Mouse (Mus musculus) skeletal muscle tissue, adult 2 months (tissue): ENCODE measurements around the gene Ppp2r5e.

Experiments used
- DNase-seq: peaks from one replicate; pipeline ENCODE4 v3.0.0-alpha.2; 2012; ENCODE audit warnings: low read depth, low spot score

The Ppp2r5e gene

GRCm38 (mm10) chr12:75577255-75577654 is 18.8 kb downstream of the Ppp2r5e start:
- DNase-seq, result no peak

GRCm38 (mm10) chr12:75572271-75572670 is 23.8 kb downstream of the Ppp2r5e start:
- no peak for DNase-seq

- DNase-seq, result no peak
Measured at GRCm38 (mm10) chr12:75570138-75570537, 25.9 kb downstream of the Ppp2r5e start.

- DNase-seq, result no peak
Measured at GRCm38 (mm10) chr12:75567745-75568144, 28.3 kb downstream of the Ppp2r5e start.

GRCm38 (mm10) chr12:75565756-75566155 is 30.3 kb downstream of the Ppp2r5e start:
- no peak for DNase-seq

GRCm38 (mm10) chr12:75564498-75564897 is 31.5 kb downstream of the Ppp2r5e start:
- no peak for DNase-seq

GRCm38 (mm10) chr12:75562996-75563618 is 32.9 kb downstream of the Ppp2r5e start:
- DNase-seq, result no peak

- no peak for DNase-seq
Measured at GRCm38 (mm10) chr12:75560681-75561387, 35.2 kb downstream of the Ppp2r5e start.

GRCm38 (mm10) chr12:75559196-75559595 is 36.8 kb downstream of the Ppp2r5e start:
- no peak for DNase-seq

GRCm38 (mm10) chr12:75557813-75558212 is 38.2 kb downstream of the Ppp2r5e start:
- DNase-seq, result no peak

- DNase-seq, result no peak
Measured at GRCm38 (mm10) chr12:75555032-75555431, 41.0 kb downstream of the Ppp2r5e start.

- DNase-seq, result peak; percentile 84
Measured at GRCm38 (mm10) chr12:75552296-75552695, 43.7 kb downstream of the Ppp2r5e start.

GRCm38 (mm10) chr12:75551671-75552070 is 44.4 kb downstream of the Ppp2r5e start:
- DNase-seq, result no peak

- no peak for DNase-seq
Measured at GRCm38 (mm10) chr12:75548999-75549398, 47.0 kb downstream of the Ppp2r5e start.

GRCm38 (mm10) chr12:75547174-75547573 is 48.9 kb downstream of the Ppp2r5e start:
- no peak for DNase-seq

GRCm38 (mm10) chr12:75546241-75546640 is 49.8 kb downstream of the Ppp2r5e start:
- DNase-seq, result no peak

GRCm38 (mm10) chr12:75545431-75545925 is 50.6 kb downstream of the Ppp2r5e start:
- DNase-seq, result no peak

GRCm38 (mm10) chr12:75544666-75545065 is 51.4 kb downstream of the Ppp2r5e start:
- DNase-seq, result no peak

- no peak for DNase-seq
Measured at GRCm38 (mm10) chr12:75544259-75544658, 51.8 kb downstream of the Ppp2r5e start.

- no peak for DNase-seq
Measured at GRCm38 (mm10) chr12:75543346-75543745, 52.7 kb downstream of the Ppp2r5e start.

GRCm38 (mm10) chr12:75540621-75541171 is 55.3 kb downstream of the Ppp2r5e start:
- no peak for DNase-seq

GRCm38 (mm10) chr12:75539228-75539627 is 56.8 kb downstream of the Ppp2r5e start:
- no peak for DNase-seq
